Comparison of ENCODE assay signal across 25 mouse cellular contexts in genomic region chr12:95133482-95133881, GRCm38 (mm10).
DNase-seq lines count a peak whose midpoint lies in the region; ATAC-seq and TF ChIP-seq lines count a peak whose summit lies in the region.
"Had no signal": no experiment of that assay in that cellular context is flagged by ENCODE, and none has a peak within 500 bp of the region (broad histone marks: within the 10 kb centered on the region; RNA-seq: fewer than 3 reads in every experiment).

No protein-coding gene starts in this region.

- H3K4me1 ChIP-seq in embryonic facial prominence, embryonic 14.5 days (ENCODE audit: control insufficient read depth, insufficient read depth, low read length), result no peaks in the 10 kb centered on the region
- peaks cover 11% of the 10 kb centered on the region for H3K4me1 ChIP-seq in embryonic facial prominence, embryonic 10.5 days
- H3K4me1 ChIP-seq in kidney, embryonic 15.5 days, result no peaks in the 10 kb centered on the region
- no peaks in the 10 kb centered on the region for H3K4me1 ChIP-seq in kidney, adult 2 months (ENCODE audit: control insufficient read depth, insufficient read depth, low read length)
- H3K4me1 ChIP-seq in kidney, postnatal 0 days (replicated peaks; ENCODE audit: insufficient read depth, low read length), result no peaks in the 10 kb centered on the region
- H3K4me1 ChIP-seq in lung, embryonic 14.5 days (ENCODE audit: insufficient read depth), result no peaks in the 10 kb centered on the region
- H3K4me1 ChIP-seq: forebrain, embryonic 15.5 days had no signal

- H3K9ac ChIP-seq in embryonic facial prominence, embryonic 14.5 days (ENCODE audit: low read depth, low read length), result no peak overlapping the region
- H3K9ac ChIP-seq in kidney, embryonic 15.5 days, result no peak overlapping the region
- H3K9ac ChIP-seq in kidney, postnatal 0 days (ENCODE audit: low read depth, low read length), result no peak overlapping the region
- no peak overlapping the region for H3K9ac ChIP-seq in lung, embryonic 14.5 days
- H3K9ac ChIP-seq: embryonic facial prominence, embryonic 13.5 days; forebrain, embryonic 13.5 days; forebrain, embryonic 15.5 days had no signal

- no peaks in the 10 kb centered on the region for H3K9me3 ChIP-seq in embryonic facial prominence, embryonic 14.5 days (ENCODE audit: control insufficient read depth, low read length)
- H3K9me3 ChIP-seq in embryonic facial prominence, embryonic 10.5 days, result no peaks in the 10 kb centered on the region
- H3K9me3 ChIP-seq in kidney, embryonic 15.5 days (replicated peaks), result no peaks in the 10 kb centered on the region
- no peaks in the 10 kb centered on the region for H3K9me3 ChIP-seq in kidney, postnatal 0 days (replicated peaks; ENCODE audit: low read length)
- H3K9me3 ChIP-seq in lung, embryonic 14.5 days (ENCODE audit: low read depth, low read length), result no peaks in the 10 kb centered on the region
- H3K9me3 ChIP-seq: embryonic facial prominence, embryonic 13.5 days; forebrain, embryonic 13.5 days; forebrain, embryonic 15.5 days had no signal

- H3K36me3 ChIP-seq in embryonic facial prominence, embryonic 14.5 days (ENCODE audit: control insufficient read depth, insufficient read depth, low read length), result no peaks in the 10 kb centered on the region
- no peaks in the 10 kb centered on the region for H3K36me3 ChIP-seq in embryonic facial prominence, embryonic 10.5 days (replicated peaks)
- no peaks in the 10 kb centered on the region for H3K36me3 ChIP-seq in kidney, embryonic 15.5 days
- H3K36me3 ChIP-seq in kidney, adult 2 months (ENCODE audit: control insufficient read depth, insufficient read depth, low read length), result no peaks in the 10 kb centered on the region
- H3K36me3 ChIP-seq in kidney, postnatal 0 days (ENCODE audit: insufficient read depth, low read length), result no peaks in the 10 kb centered on the region
- H3K36me3 ChIP-seq in lung, embryonic 14.5 days (ENCODE audit: insufficient read depth), result no peaks in the 10 kb centered on the region
- H3K36me3 ChIP-seq: embryonic facial prominence, embryonic 13.5 days; forebrain, embryonic 15.5 days; G1E had no signal

- no peak overlapping the region for H3K4me3 ChIP-seq in embryonic facial prominence, embryonic 14.5 days (ENCODE audit: low read depth, low read length)
- no peak overlapping the region for H3K4me3 ChIP-seq in embryonic facial prominence, embryonic 10.5 days
- no peak overlapping the region for H3K4me3 ChIP-seq in kidney, embryonic 15.5 days (replicated peaks)
- no peak overlapping the region for H3K4me3 ChIP-seq in kidney, adult 2 months (ENCODE audit: insufficient read depth, low read depth, low read length)
- H3K4me3 ChIP-seq in kidney, postnatal 0 days (replicated peaks; ENCODE audit: low read depth, low read length), result no peak overlapping the region
- H3K4me3 ChIP-seq in lung, embryonic 14.5 days (ENCODE audit: low read depth, low read length), result no peak overlapping the region
- H3K4me3 ChIP-seq: embryonic facial prominence, embryonic 13.5 days; forebrain, embryonic 13.5 days; forebrain, embryonic 15.5 days had no signal

- no peak for TF ChIP-seq POLR2A in kidney, adult 2 months (IDR thresholded peaks at IDR 0.05; ENCODE audit: low read depth, low read length)

- WGBS in embryonic facial prominence, embryonic 14.5 days, result 61% methylated on average over 4 of the region's 4 CpGs
- WGBS in embryonic facial prominence, embryonic 10.5 days, result 85% methylated on average over 4 of the region's 4 CpGs
- 40% methylated on average over 4 of the region's 4 CpGs for WGBS in kidney, embryonic 15.5 days
- WGBS in kidney, adult 2 months, result 56% methylated on average over 4 of the region's 4 CpGs
- 43% methylated on average over 4 of the region's 4 CpGs for WGBS in kidney, postnatal 0 days
- WGBS in lung, embryonic 14.5 days, result 39% methylated on average over 4 of the region's 4 CpGs

- no peak; the same call in 1 of the 2 replicates for ATAC-seq in embryonic facial prominence, embryonic 14.5 days (ENCODE audit: low read depth)
- ATAC-seq in kidney, embryonic 15.5 days (replicated peaks; ENCODE audit: low FRiP score), result peak; percentile 60
- no peak for ATAC-seq in kidney, postnatal 0 days (replicated peaks; ENCODE audit: low FRiP score, low read depth)
- no peak; the same call in 1 of the 2 replicates for ATAC-seq in lung, embryonic 14.5 days (ENCODE audit: insufficient read depth)
- ATAC-seq: activated CD4-positive, CD25-positive, alpha-beta regulatory T cell, adult 4 months; CD4-positive, CD25-positive, alpha-beta regulatory T cell, adult 4 months; forebrain, embryonic 13.5 days; forebrain, embryonic 15.5 days; Patski had no signal

- TF ChIP-seq CTCF in kidney, adult 2 months (conservative IDR thresholded peaks at IDR 0.05; ENCODE audit: insufficient read depth, insufficient read length, low read depth, low read length), result no peak
- TF ChIP-seq CTCF in kidney, postnatal 0 days (IDR thresholded peaks at IDR 0.05; ENCODE audit: low read depth), result no peak
- no peak for TF ChIP-seq CTCF in lung, embryonic 14.5 days (IDR thresholded peaks at IDR 0.05; ENCODE audit: low read depth)

- no peak overlapping the region for H3K4me2 ChIP-seq in embryonic facial prominence, embryonic 14.5 days (ENCODE audit: low read depth, low read length)
- H3K4me2 ChIP-seq in kidney, embryonic 15.5 days, result no peak overlapping the region
- no peak overlapping the region for H3K4me2 ChIP-seq in kidney, postnatal 0 days (ENCODE audit: low read length)
- H3K4me2 ChIP-seq in lung, embryonic 14.5 days, result no peak overlapping the region
- H3K4me2 ChIP-seq: embryonic facial prominence, embryonic 13.5 days; forebrain, embryonic 13.5 days; forebrain, embryonic 15.5 days had no signal

- peak; percentile 48 for DNase-seq in embryonic facial prominence, embryonic 14.5 days (ENCODE audit: low spot score)
- no peak for DNase-seq in embryonic facial prominence, embryonic 10.5 days (ENCODE audit: low spot score)
- DNase-seq in kidney, adult 2 months, result no peak
- peak; percentile 84 for DNase-seq in kidney, postnatal 0 days (ENCODE audit: low spot score)
- no peak for DNase-seq in kidney, postnatal 14 days
- DNase-seq in lung, embryonic 14.5 days, result peak; percentile 36
- no peak for DNase-seq in lung, postnatal 25 days (ENCODE audit: low spot score)
- DNase-seq: adrenal gland, adult 8-10 months; adrenal gland, postnatal 14 days; adrenal gland, postnatal 36 days; B cell, adult 2 months; cerebellum, adult 11-12 months; cerebellum, adult 2 months; cerebellum, adult 9-10 months; cerebellum, postnatal 10 days; cerebellum, postnatal 25 days had no signal

- H3K27ac ChIP-seq in embryonic facial prominence, embryonic 14.5 days (replicated peaks; ENCODE audit: low read depth, low read length), result no peak overlapping the region
- H3K27ac ChIP-seq in embryonic facial prominence, embryonic 10.5 days (replicated peaks), result no peak overlapping the region
- H3K27ac ChIP-seq in kidney, embryonic 15.5 days, result 0 out of 2 replicates have a peak overlapping the region, but pooled peaks have one; percentile 37
- no peak overlapping the region for H3K27ac ChIP-seq in kidney, adult 2 months (ENCODE audit: insufficient read depth, low read depth, low read length)
- no peak overlapping the region for H3K27ac ChIP-seq in kidney, postnatal 0 days
- H3K27ac ChIP-seq in lung, embryonic 14.5 days (ENCODE audit: low read depth), result no peak overlapping the region
- H3K27ac ChIP-seq: embryonic facial prominence, embryonic 13.5 days; forebrain, embryonic 13.5 days; forebrain, embryonic 15.5 days had no signal

- no peaks in the 10 kb centered on the region for H3K27me3 ChIP-seq in embryonic facial prominence, embryonic 14.5 days (replicated peaks; ENCODE audit: control insufficient read depth, insufficient read depth, low read length)
- no peaks in the 10 kb centered on the region for H3K27me3 ChIP-seq in embryonic facial prominence, embryonic 10.5 days (replicated peaks; ENCODE audit: low read depth, poor library complexity, severe bottlenecking)
- H3K27me3 ChIP-seq in kidney, embryonic 15.5 days, result no peaks in the 10 kb centered on the region
- H3K27me3 ChIP-seq in kidney, adult 2 months (replicated peaks; ENCODE audit: control insufficient read depth, insufficient read depth, low read length), result no peaks in the 10 kb centered on the region
- no peaks in the 10 kb centered on the region for H3K27me3 ChIP-seq in kidney, postnatal 0 days (ENCODE audit: insufficient read depth, low read length)
- H3K27me3 ChIP-seq in lung, embryonic 14.5 days (ENCODE audit: insufficient read depth, low read length), result no peaks in the 10 kb centered on the region
- H3K27me3 ChIP-seq: CH12.LX; embryonic facial prominence, embryonic 13.5 days; forebrain, embryonic 13.5 days; forebrain, embryonic 15.5 days; Patski had no signal

Comparison
In these comparisons a context has a peak if more than half of its experiments do, and no peak if none do; other contexts are left out.
1. DNase-seq: peak in embryonic facial prominence, embryonic 14.5 days (single experiment), kidney, postnatal 0 days (single experiment) and lung, embryonic 14.5 days (single experiment); none in embryonic facial prominence, embryonic 10.5 days (single experiment), kidney, adult 2 months (single experiment), kidney, postnatal 14 days (single experiment) and lung, postnatal 25 days (single experiment).